Mouse (Mus musculus): Measurements from ENCODE around the gene 9530003J23Rik. TPM values are rescaled to one million over a fixed set of nuclear protein-coding genes. Genes with fewer than 3 reads are reported as not detected.
"Not testable (repeated sequence)": the region's sequence is repeated elsewhere in the genome, so short reads cannot be mapped to it uniquely, and the experiment has no call there.

The 9530003J23Rik gene
- total RNA-seq, 2 experiments from 2014 or later, result not detected

DNA sequence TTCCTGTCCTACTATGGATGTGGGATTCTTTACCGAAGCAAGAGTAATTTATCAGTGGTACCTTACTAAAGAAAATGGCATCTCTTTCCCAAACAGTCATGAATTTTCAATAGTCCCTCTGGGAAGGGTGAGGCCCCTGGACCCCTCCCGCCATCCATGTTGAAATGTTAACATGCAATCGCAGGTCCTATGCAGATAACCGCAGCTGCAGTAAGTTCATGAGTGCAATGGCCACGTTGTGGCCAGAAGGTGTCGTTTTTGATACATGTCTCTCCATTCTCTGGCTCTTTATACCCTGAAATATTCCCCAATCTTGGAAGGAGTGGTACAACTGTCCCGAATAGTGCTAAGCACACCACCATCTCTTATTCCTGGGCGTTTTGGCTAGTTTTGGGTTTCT is 13.4 kb downstream of the 9530003J23Rik start:
- DNase-seq, result no peak

DNA sequence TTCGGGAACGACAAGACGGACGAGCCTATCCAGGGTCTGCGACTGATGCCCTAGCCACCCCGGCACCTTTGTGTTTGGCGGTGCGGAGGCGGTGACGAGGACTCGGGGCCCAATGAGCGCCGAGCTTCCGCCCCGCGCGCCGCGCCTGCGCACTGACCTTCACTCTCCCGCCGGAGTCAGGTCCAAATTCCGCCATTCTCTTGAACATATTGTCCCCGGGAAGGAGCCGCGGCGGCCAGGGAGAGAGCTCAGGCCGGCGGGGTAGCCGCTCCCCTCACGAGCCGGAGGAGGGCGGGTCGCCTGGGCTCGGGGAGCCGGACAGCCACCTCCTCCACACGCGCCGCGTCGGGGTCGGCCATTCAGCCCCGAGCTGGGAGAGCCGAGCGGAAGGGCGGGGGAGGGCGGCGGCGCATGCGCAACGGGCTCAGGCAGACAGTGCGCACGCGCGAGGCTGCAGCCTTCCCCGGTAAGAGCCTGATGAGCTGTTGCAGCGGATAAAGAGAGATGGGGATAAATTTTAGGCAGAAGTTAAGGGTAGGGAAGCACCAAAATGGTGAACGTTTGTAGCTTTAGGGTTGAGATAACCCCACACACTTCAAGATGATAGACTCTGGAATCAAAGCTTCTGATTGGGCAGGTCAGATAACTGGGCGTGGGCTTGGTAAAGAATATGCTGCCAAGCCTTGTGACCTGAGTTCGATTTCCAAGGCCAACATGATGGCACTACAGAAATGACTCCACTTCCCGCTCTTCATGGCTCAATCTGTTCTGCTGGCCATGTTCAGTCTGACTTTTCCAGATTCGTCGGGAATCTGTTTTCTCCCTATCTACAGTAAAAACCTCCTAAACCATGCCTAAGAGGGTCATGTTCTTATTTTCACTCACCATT is 14.2 kb downstream of the 9530003J23Rik start, which contains the start of gene Yeats4:
Gene Yeats4 (minus strand): TSS at position 406 of the 889 bp plus-strand sequence.
- DNase-seq, result peak; percentile 96

DNA sequence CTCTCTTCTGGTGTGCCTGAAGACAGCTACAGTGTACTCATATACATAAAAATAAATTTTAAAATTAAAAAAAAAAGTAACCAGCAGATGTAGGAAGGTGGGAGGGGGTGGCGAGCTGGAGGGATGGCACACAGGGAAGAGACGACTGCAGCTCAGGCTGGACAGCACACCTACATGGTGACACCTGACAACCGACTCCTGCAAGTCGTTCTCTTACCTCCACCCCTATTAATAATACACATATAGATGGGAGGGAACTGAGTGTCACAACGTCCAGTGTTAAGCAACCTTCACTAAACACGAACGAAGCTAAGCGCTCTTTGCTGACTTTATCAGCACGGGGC is 14.8 kb downstream of the 9530003J23Rik start:
- DNase-seq, result no peak

DNA sequence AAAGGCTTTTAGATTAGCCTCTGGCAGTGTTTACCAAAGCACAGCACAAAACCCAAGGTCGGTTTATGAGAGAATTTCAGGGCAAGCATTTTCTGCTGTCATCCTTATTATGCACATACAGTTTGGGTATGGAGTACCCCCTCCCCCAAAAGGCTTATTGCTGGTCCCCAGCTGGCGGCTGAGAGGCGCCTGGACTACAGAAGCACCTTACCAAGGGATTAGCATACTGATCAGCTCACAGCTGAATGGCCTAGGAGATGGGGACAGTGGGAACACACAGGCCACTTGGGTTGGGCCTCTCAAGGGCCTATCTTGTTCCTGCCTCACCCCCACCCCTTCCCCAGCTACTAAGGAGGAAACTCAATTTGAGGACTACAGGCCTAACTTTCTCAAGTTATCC is 15.7 kb downstream of the 9530003J23Rik start:
- DNase-seq, result no peak

DNA sequence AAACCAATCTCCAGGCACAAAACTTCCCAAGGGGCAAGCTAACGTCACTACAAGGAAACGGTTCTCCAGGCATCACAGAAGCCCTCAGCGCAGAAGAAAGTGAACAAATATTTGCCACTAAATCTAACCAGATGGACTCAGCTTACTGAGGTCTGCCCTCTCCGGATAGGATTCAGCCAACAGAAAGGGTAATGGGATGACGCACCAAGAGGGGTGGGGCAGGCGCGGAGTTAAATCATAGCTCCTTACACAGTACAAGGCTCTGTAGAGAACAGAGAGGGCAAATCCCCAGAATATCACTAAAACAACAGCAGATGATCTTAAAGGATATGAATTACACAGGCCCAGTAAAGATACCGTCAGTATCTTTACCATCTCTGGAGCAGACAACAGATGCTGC is 20.2 kb downstream of the 9530003J23Rik start:
- DNase-seq, result no peak

DNA sequence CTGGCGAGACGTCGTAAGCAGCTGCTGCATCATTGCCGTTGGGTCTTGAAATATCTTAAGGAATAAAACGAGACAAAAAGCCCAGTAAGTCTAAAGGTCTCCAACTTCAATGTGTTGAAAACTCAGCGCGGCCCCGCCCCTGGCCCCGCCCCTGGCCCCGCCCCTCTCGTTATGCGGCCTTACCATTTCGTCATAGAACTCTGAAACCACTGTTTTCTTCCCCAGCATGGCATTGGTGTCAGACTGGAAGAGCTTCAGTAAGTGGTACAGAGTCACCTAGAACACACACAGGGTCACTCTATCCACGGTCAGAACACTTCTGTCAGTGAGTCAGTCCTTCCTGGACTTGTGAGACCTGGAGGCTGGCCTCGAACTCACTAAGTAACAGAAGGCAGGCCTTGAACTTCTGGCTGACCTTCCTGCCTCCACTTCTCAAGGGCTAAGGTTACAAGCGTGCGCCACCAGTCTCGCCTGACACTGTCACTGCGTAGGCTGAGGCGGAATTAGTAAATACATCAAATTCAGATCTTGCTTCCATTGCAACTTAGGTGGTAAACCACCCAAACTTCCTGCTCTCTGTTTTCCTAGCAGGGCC is 21.2 kb downstream of the 9530003J23Rik start:
- DNase-seq, result no peak

DNA sequence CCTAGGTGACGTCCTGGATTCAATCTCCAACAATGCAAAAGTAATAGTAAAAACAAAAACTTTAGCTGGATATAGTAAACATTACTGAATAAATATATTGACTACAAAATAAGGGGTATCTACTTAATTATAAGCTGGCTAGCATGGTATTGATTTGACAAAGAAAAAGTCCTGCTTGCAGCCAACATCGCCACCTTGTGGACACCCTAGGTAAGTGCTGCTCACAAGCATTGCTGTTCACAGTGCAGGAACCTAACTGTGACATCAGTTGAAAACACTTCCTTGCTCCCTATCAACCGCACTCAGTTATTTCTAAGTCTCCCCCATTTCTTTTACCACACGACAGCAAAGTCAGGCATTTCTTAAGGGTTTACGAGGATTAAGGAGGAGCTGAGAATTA is 21.7 kb downstream of the 9530003J23Rik start:
- peak; percentile 53 for DNase-seq

DNA sequence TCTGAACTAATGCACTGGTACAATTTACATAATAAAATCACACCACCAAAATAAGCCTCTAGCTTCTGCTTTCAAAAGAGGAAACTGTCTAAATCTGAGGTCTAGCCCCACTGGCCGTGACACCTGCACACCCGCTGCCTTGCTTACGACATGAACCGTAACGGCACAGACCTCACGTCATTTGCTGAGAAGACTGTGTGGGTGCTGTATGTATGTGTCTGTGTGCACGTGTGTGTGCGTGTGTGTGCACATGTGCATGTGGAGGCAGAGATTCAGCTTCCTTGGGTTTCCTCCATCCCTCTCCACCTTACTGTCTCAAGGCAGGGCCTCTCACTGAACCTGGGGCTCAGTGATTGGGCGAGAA is 22.4 kb downstream of the 9530003J23Rik start:
- DNase-seq, result no peak

DNA sequence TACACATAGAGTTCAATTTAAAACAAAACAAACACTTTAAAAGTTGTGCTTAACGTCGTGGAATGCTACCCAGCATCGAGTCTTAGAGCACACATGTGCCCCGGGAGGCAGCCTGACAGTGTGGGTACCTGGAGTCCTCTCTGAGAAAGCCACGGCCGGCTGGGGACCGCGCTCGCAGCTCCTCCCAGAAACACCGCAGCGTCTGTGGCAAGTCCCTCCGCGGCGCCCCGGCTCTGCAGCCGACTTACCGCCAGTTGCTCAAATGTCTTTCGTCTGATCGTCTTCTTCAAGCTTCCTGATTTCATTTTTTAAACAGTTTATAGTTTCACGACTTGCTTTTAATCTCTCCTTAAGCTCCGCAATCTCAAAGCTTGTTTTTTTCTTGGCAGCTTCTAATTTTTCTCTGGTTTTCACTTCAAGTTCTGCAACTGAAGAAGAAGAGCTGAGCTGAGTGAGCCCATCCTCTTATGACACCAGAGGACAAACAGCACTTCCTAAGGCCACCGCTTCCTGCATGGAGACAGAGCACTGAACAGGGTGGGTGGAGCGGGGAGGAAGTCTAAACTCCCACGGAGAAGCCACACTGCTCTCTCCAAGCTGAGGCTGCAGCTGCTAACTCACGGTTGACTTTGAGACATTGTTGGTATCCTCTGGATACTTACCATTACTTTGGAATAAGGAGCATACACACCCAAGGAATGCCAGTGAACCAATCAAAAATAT is 22.9 kb downstream of the 9530003J23Rik start:
- DNase-seq, result no peak

DNA sequence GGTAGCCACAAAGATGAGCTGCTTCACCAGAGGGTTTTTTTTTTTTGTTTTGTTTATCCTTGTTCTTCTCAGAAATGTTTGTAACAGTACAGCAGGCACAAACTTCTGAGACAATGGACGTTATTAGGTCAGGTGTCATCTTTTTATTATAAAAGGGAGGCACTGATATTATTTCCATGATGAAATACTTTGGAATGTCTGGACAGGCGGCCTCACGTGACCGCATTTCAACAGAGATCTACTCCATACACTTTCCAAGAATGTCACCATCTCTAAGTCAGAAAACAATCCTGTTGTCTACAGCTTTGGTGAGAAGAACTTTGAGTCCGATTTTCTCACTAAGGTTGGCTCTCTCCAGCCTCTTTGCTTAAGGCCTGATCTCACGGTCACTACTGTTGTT is 27.5 kb downstream of the 9530003J23Rik start:
- no peak for DNase-seq

DNA sequence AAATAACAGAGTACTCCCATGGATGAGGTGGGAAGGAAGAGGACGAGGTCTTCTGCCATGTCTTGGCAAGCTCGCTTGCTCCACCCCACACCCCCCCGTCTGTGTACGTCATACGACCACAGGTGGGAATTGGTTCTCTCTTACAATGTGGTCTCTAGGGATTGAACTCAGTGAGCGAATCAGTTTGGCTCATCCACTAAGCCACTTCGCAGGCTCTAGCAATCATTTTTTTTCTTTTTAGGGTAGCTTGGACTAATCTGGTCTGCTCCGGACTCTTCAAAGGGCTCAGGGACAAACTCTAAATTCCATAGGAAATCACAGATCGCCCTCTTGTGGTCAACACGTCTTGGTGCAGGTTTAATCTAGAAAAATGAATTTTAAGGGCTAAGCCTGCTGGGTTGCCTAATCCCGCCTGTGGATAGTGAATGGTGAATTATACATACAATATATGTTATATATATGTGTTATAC is 29.0 kb downstream of the 9530003J23Rik start:
- no peak for DNase-seq

DNA sequence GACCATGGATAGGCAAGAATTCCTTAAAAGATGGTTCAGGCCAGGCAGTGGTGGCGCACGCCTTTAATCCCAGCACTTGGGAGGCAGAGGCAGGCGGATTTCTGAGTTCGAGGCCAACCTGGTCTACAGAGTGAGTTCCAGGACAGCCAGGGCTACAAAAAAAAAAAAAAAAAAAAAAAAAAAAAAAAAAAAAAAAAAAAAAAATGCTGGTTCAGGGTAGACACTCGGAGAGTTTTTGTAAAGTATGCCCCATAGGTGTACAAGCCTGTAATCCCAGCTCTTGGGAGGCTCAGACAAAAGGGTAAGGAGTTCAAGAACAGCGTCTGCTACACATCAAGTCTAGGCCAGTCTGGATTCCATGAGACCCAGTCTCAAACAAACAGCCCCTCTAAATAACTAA is 29.7 kb downstream of the 9530003J23Rik start:
- DNase-seq, result not testable (repeated sequence)

DNA sequence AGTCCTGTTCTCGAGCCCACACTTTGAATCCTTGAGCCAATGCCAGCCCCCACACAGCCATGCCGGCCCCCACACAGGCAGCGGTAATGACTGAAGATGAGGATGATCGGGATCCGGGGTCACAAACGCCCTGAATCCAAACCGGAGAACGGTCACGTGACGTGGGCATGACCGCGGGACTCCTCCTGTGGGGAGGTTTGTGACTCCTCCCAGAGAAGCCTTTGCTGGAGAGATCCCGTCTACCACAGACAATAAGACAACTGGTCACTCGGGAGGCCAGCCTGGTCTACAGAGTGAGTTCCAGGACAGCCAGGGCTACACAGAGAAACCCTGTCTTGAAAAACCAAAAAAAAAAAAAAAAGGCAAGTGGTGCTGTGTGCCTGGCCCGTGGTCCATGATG is 30.3 kb downstream of the 9530003J23Rik start:
- DNase-seq, result no peak

DNA sequence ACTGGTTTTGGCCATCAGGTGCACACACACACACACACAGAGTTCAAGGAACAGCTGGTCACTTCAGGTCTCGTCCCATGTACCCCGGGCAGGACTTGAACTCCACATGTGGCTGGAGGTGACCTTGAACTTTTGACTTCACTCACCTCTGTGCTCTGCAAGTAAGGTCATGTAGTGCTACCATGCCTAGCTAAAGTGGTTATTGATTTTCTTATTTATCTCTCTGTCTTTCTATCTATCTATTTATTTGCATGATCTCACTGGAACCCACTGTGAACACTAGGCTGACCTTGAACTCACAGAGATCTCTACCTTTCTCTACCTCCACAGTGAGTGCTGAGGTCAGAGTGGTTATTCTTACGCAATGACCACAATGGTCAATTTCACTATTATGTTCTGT is 32.4 kb downstream of the 9530003J23Rik start:
- DNase-seq, result no peak

DNA sequence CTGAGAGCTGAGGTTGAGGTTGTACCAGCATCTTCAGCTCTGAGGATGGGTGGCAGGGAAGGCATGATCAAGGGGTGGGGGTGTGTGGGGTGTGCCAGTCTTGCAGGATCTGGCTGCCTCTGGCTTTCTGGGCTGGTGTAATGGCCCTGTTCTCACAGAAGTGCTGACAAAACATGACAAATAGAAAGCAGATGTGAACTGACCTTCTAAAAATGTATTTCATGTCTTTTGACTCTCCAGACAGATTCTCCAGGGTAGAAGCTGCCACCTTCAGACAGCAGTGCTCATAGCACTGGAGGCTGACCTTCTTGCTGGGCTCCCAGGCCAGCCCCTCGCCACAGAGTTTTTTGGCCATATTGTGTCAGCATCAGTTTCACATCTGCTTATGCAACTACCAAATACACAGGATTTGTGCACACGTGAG is 34.9 kb downstream of the 9530003J23Rik start:
- no peak for DNase-seq

DNA sequence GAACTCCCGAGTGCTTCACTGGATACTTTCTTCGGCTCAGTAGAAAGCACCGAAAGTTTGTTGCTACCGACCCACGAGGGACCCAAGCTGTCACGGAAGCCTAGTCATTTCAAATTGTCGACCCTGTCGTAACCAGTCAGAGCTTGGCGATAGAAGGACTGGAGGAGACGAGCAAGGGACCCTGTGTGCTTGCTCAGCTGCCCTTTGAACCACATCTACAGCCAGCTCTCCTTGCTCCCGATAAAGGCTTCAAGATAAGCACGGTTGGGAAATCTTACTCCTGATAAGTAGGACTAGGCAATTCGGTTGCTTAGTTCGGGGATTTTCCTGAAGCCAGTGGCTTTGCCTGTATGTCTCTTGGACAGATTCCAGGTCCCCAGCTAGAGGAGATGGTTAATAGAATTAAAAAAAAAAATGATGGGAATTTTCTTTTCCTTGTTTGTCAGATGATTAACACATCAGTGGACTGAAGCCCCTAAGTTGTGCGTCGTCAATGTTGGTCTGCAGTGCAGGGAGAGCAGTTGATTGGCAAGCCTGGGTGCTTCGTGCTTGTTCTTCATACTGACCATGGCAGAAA is 35.4 kb downstream of the 9530003J23Rik start:
- no peak for DNase-seq

DNA sequence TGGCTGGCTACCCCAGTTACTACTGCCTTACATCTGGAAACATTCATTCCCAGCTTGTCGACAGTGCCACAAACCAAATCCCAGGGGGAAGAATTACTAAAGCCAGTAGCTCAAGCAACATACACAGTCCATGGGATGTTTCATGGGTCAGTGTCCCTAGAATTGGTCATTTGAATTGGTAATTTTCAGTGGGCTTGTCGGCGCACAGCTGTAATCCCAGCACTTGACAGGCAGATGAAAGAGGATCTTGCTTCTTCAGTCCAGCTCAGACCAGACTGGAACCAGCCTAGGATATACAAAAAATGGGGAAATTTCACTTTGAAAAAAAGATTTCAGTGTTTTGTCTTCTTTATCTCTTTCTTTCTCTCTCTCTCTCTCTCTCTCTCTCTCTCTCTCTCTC is 38.8 kb downstream of the 9530003J23Rik start:
- no peak for DNase-seq

DNA sequence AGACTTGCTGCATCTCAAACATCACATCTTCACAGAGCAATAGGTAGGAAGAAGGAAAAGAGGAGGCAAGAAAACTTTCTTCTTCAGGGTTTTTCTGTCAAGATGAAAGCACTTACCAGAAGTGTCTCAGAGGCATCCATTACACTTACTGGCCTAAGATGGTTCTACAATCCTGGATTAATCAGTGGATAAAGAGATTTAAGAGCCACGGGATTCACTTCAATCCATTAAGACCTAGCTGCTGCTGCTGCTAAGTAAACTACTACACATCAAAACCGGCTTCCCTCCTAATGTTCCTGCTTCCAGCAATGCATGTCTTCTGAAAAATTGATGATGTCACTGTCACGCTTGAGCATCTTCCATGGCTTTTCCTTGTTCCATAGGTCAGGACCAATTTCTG is 41.8 kb downstream of the 9530003J23Rik start:
- DNase-seq, result no peak

DNA sequence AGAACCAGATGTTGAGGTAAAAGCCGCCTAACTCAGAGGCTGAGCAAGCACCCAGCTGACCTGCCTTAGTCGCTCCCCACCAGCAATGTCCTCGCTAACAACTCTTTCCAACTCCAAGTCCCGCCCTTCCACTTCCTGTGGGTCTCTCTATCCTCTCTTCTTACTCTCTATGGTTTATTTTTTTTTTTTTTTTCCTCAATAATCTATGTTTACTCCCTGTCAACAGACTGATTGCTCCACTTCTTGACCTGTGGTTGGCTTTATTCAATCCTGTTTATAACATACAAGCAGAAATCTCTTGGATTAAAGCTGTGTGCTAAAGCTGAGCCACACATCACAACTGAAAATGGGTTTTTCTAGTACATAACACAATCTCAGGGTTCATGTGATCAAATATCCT is 42.8 kb downstream of the 9530003J23Rik start:
- DNase-seq, result no peak

DNA sequence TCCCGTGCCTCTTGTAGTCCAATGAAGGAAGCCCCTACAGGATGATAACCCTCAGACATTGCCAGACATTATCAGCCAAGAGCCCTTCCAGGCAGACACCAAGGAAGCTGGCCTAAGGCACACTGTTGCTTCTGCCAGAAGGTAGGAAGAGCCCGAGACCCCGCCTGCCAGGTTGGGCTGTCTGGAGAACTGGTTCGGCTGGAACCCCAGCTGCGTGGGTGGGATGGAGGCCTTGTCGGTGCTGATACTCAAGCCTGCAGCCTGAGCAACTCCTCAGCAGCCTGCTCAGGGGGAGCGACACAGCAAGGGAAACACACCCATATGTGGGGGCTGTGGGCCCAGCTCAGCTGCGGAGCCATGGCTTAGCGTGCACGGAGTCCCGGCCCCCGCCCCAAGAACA is 43.5 kb downstream of the 9530003J23Rik start:
- DNase-seq, result no peak

DNA sequence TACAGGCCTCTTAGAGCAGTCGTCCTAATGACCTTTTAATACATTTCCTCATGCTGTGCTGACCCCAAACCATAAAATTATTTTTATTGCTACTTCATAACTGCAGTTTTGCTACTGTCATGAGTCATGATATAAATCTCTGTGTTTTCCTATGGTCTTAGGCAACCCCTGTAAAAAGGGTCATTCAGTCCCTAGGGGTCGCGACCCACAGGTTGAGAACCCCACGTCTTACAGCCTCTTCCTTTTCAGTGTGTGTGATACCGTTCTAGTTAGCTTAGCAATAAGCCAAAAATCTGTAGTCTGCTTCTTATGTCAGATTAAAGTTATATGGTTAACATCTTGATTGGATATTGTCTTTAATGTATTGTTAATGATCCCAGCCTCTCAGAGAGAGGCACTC is 45.1 kb downstream of the 9530003J23Rik start:
- no peak for DNase-seq

DNA sequence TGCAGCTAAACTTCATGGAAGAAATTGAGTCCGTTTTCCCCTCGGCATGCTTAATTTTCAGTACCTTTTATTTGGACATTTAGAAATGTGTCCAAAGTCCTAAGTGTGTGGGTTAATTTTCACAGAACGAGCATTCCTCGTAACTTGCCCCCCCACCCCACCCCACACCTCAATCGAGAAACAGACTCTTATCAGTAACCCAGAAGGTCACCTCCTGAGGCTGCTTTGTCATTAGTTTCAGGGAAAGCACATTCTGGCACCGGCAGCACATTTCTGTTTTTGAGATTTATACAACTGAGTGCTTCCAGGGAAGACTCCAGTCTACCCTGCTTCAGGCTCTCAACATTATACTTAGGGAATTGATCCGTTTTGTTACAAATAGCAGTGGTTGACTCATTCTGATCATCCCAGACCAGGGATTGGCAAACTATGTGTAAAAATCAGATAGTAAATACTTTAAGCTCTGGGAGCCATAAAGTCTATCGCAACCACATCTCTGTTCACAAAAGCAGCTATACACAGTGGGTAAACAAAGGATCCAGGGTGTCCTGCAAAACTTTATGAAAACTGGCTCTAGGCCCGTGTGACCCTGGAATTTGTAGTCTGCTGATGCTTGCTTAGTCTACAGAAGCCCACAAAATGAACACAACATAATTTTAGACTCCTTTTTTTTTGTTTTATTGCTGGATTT is 53.0 kb downstream of the 9530003J23Rik start:
- no peak for DNase-seq

Data from gastrocnemius, postnatal 10 days (tissue).